Mouse (Mus musculus): ENCODE results near the gene Olfr1410. TPM values are rescaled to one million over a fixed set of nuclear protein-coding genes. Genes with fewer than 3 reads are reported as not detected.
A peak's percentile ranks its signal among the peaks of the same experiment; 100 is the strongest.

The Olfr1410 gene
- polyA plus RNA-seq (2015; fragmentation: Nextera tagmentation; extraction: Ambion mirVana): not detected in 2 replicates

GRCm38 (mm10) chr1:92605482-92605881 lies at the start of gene Olfr1410:
Gene Olfr1410, plus strand, starts transcription at chr1:92605782.
- WGBS: 86% methylated on average over 1 of the region's 1 CpGs

GRCm38 (mm10) chr1:92571022-92571421 lies 34.6 kb upstream of the Olfr1410 start, which contains the start of gene Olfr1413:
Gene Olfr1413, plus strand, starts transcription at chr1:92571322.
- no peak within 1 kb of the TSS for H3K27ac ChIP-seq (ENCODE audit: low read length)
- 87% methylated on average over 3 of the region's 3 CpGs for WGBS

More at GRCm38 (mm10) chr1:92605482-92605881, at the start of gene Olfr1410:
- Histone ChIP-seq H3K27ac (ENCODE audit: low read length) (no peak within 1 kb of the TSS), H3K4me3 (ENCODE audit: low read length) (no peak within 1 kb of the TSS), H3K4me1 (ENCODE audit: control insufficient read depth, insufficient read depth, low read length) (no peaks in the 10 kb centered on the region), H3K9ac (ENCODE audit: low read depth, low read length) (no peak within 1 kb of the TSS), H3K9me3 (ENCODE audit: control insufficient read depth, low read length) (no peaks in the 10 kb centered on the region), H3K36me3 (ENCODE audit: control insufficient read depth, insufficient read depth, low read length) (no peaks in the 10 kb centered on the region), H3K27me3 (replicated peaks; ENCODE audit: control insufficient read depth, insufficient read depth, low read length) (no peaks in the 10 kb centered on the region; the same call in 1 of the 2 replicates), H3K4me2 (ENCODE audit: low read depth, low read length) (no peak within 1 kb of the TSS)
- no peak for ATAC-seq

GRCm38 (mm10) chr1:92585479-92585878 lies 20.1 kb upstream of the Olfr1410 start, which contains the start of gene Olfr1412:
Gene Olfr1412, plus strand, starts transcription at chr1:92585779.
- no peaks in the 10 kb centered on the region for H3K9me3 ChIP-seq (ENCODE audit: control insufficient read depth, low read length)
- H3K4me3 ChIP-seq (ENCODE audit: low read length): no peak within 1 kb of the TSS
- no peak within 1 kb of the TSS for H3K4me2 ChIP-seq (ENCODE audit: low read depth, low read length)
- H3K9ac ChIP-seq (ENCODE audit: low read depth, low read length): no peak within 1 kb of the TSS
- no peaks in the 10 kb centered on the region for H3K4me1 ChIP-seq (ENCODE audit: control insufficient read depth, insufficient read depth, low read length)
- no peaks in the 10 kb centered on the region for H3K27me3 ChIP-seq (replicated peaks; ENCODE audit: control insufficient read depth, insufficient read depth, low read length)
- no peaks in the 10 kb centered on the region for H3K36me3 ChIP-seq (ENCODE audit: control insufficient read depth, insufficient read depth, low read length)
- H3K27ac ChIP-seq (ENCODE audit: low read length): no peak within 1 kb of the TSS
- no peak for ATAC-seq
- WGBS: 88% methylated on average over 2 of the region's 2 CpGs

More at GRCm38 (mm10) chr1:92571022-92571421, 34.6 kb upstream of the Olfr1410 start, which contains the start of gene Olfr1413:
- Histone ChIP-seq H3K4me2 (ENCODE audit: low read depth, low read length) (no peak within 1 kb of the TSS), H3K4me1 (ENCODE audit: control insufficient read depth, insufficient read depth, low read length) (no peaks in the 10 kb centered on the region), H3K9ac (ENCODE audit: low read depth, low read length) (no peak within 1 kb of the TSS), H3K9me3 (ENCODE audit: control insufficient read depth, low read length) (no peaks in the 10 kb centered on the region), H3K4me3 (ENCODE audit: low read length) (no peak within 1 kb of the TSS), H3K36me3 (ENCODE audit: control insufficient read depth, insufficient read depth, low read length) (no peaks in the 10 kb centered on the region), H3K27me3 (replicated peaks; ENCODE audit: control insufficient read depth, insufficient read depth, low read length) (no peaks in the 10 kb centered on the region)
- ATAC-seq: no peak

GRCm38 (mm10) chr1:92594111-92594510 lies 11.5 kb upstream of the Olfr1410 start, which contains the start of gene Olfr1411:
Gene Olfr1411, plus strand, starts transcription at chr1:92594411.
- Histone ChIP-seq H3K9me3 (ENCODE audit: control insufficient read depth, low read length) (no peaks in the 10 kb centered on the region), H3K4me2 (ENCODE audit: low read depth, low read length) (no peak within 1 kb of the TSS), H3K4me3 (ENCODE audit: low read length) (no peak within 1 kb of the TSS), H3K9ac (ENCODE audit: low read depth, low read length) (no peak within 1 kb of the TSS), H3K27ac (ENCODE audit: low read length) (no peak within 1 kb of the TSS), H3K4me1 (ENCODE audit: control insufficient read depth, insufficient read depth, low read length) (no peaks in the 10 kb centered on the region), H3K27me3 (replicated peaks; ENCODE audit: control insufficient read depth, insufficient read depth, low read length) (no peaks in the 10 kb centered on the region), H3K36me3 (ENCODE audit: control insufficient read depth, insufficient read depth, low read length) (no peaks in the 10 kb centered on the region)
- no peak for ATAC-seq

- peak; percentile 65; the same call in 1 of the 2 replicates for ATAC-seq
- 65% methylated on average over 3 of the region's 3 CpGs for WGBS
- no peaks in the 10 kb centered on the region for H3K9me3 ChIP-seq (ENCODE audit: control insufficient read depth, low read length)
- no peak overlapping the region for H3K4me3 ChIP-seq (ENCODE audit: low read length)
- H3K36me3 ChIP-seq (ENCODE audit: control insufficient read depth, insufficient read depth, low read length): no peaks in the 10 kb centered on the region
- H3K4me2 ChIP-seq (ENCODE audit: low read depth, low read length): no peak overlapping the region
- H3K27me3 ChIP-seq (replicated peaks; ENCODE audit: control insufficient read depth, insufficient read depth, low read length): no peaks in the 10 kb centered on the region
- no peak overlapping the region for H3K27ac ChIP-seq (ENCODE audit: low read length)
- H3K9ac ChIP-seq (ENCODE audit: low read depth, low read length): no peak overlapping the region
- no peaks in the 10 kb centered on the region for H3K4me1 ChIP-seq (ENCODE audit: control insufficient read depth, insufficient read depth, low read length)
Measured at GRCm38 (mm10) chr1:92596019-92596418, 9.6 kb upstream of the Olfr1410 start.

- Histone ChIP-seq H3K4me1 (ENCODE audit: control insufficient read depth, insufficient read depth, low read length) (no peaks in the 10 kb centered on the region), H3K36me3 (ENCODE audit: control insufficient read depth, insufficient read depth, low read length) (no peaks in the 10 kb centered on the region), H3K4me3 (ENCODE audit: low read length) (no peak overlapping the region), H3K9ac (ENCODE audit: low read depth, low read length) (no peak overlapping the region), H3K9me3 (ENCODE audit: control insufficient read depth, low read length) (no peaks in the 10 kb centered on the region), H3K27ac (ENCODE audit: low read length) (no peak overlapping the region), H3K27me3 (replicated peaks; ENCODE audit: control insufficient read depth, insufficient read depth, low read length) (no peaks in the 10 kb centered on the region; the same call in 1 of the 2 replicates), H3K4me2 (ENCODE audit: low read depth, low read length) (no peak overlapping the region)
- no peak for ATAC-seq
- WGBS: 78% methylated on average over 4 of the region's 4 CpGs
Measured at GRCm38 (mm10) chr1:92607711-92608110, 2.1 kb downstream of the Olfr1410 start.

GRCm38 (mm10) chr1:92611008-92611407 lies 5.4 kb downstream of the Olfr1410 start:
- 5% methylated on average over 5 of the region's 5 CpGs for WGBS
- H3K4me2 ChIP-seq (ENCODE audit: low read depth, low read length): no peak overlapping the region
- no peaks in the 10 kb centered on the region for H3K36me3 ChIP-seq (ENCODE audit: control insufficient read depth, insufficient read depth, low read length)
- H3K27ac ChIP-seq (ENCODE audit: low read length): no peak overlapping the region
- no peaks in the 10 kb centered on the region; the same call in 1 of the 2 replicates for H3K27me3 ChIP-seq (replicated peaks; ENCODE audit: control insufficient read depth, insufficient read depth, low read length)
- H3K4me1 ChIP-seq (ENCODE audit: control insufficient read depth, insufficient read depth, low read length): no peaks in the 10 kb centered on the region
- H3K9ac ChIP-seq (ENCODE audit: low read depth, low read length): no peak overlapping the region
- no peak overlapping the region for H3K4me3 ChIP-seq (ENCODE audit: low read length)
- ATAC-seq: no peak
- no peaks in the 10 kb centered on the region for H3K9me3 ChIP-seq (ENCODE audit: control insufficient read depth, low read length)

GRCm38 (mm10) chr1:92613175-92613574 lies 7.6 kb downstream of the Olfr1410 start:
- Histone ChIP-seq H3K9ac (ENCODE audit: low read depth, low read length) (no peak overlapping the region), H3K9me3 (ENCODE audit: control insufficient read depth, low read length) (no peaks in the 10 kb centered on the region), H3K27me3 (replicated peaks; ENCODE audit: control insufficient read depth, insufficient read depth, low read length) (no peaks in the 10 kb centered on the region), H3K27ac (ENCODE audit: low read length) (no peak overlapping the region), H3K4me3 (ENCODE audit: low read length) (no peak overlapping the region), H3K4me1 (ENCODE audit: control insufficient read depth, insufficient read depth, low read length) (no peaks in the 10 kb centered on the region), H3K4me2 (ENCODE audit: low read depth, low read length) (no peak overlapping the region), H3K36me3 (ENCODE audit: control insufficient read depth, insufficient read depth, low read length) (no peaks in the 10 kb centered on the region)
- 46% methylated on average over 4 of the region's 4 CpGs for WGBS
- no peak for ATAC-seq

- no peaks in the 10 kb centered on the region for H3K27me3 ChIP-seq (replicated peaks; ENCODE audit: control insufficient read depth, insufficient read depth, low read length)
- no peaks in the 10 kb centered on the region for H3K9me3 ChIP-seq (ENCODE audit: control insufficient read depth, low read length)
- H3K9ac ChIP-seq (ENCODE audit: low read depth, low read length): no peak overlapping the region
- 4% methylated on average over 1 of the region's 1 CpGs for WGBS
- no peak overlapping the region for H3K27ac ChIP-seq (ENCODE audit: low read length)
- no peak overlapping the region for H3K4me3 ChIP-seq (ENCODE audit: low read length)
- no peaks in the 10 kb centered on the region for H3K36me3 ChIP-seq (ENCODE audit: control insufficient read depth, insufficient read depth, low read length)
- no peak overlapping the region for H3K4me2 ChIP-seq (ENCODE audit: low read depth, low read length)
- no peak for ATAC-seq
- H3K4me1 ChIP-seq (ENCODE audit: control insufficient read depth, insufficient read depth, low read length): no peaks in the 10 kb centered on the region
Measured at GRCm38 (mm10) chr1:92614516-92614915, 8.9 kb downstream of the Olfr1410 start.

- no peaks in the 10 kb centered on the region for H3K27me3 ChIP-seq (replicated peaks; ENCODE audit: control insufficient read depth, insufficient read depth, low read length)
- no peak for ATAC-seq
- H3K27ac ChIP-seq (ENCODE audit: low read length): no peak overlapping the region
- H3K9ac ChIP-seq (ENCODE audit: low read depth, low read length): no peak overlapping the region
- H3K9me3 ChIP-seq (ENCODE audit: control insufficient read depth, low read length): no peaks in the 10 kb centered on the region
- H3K4me1 ChIP-seq (ENCODE audit: control insufficient read depth, insufficient read depth, low read length): no peaks in the 10 kb centered on the region
- H3K36me3 ChIP-seq (ENCODE audit: control insufficient read depth, insufficient read depth, low read length): no peaks in the 10 kb centered on the region
- 77% methylated on average over 1 of the region's 1 CpGs for WGBS
- H3K4me2 ChIP-seq (ENCODE audit: low read depth, low read length): no peak overlapping the region
- H3K4me3 ChIP-seq (ENCODE audit: low read length): no peak overlapping the region
Measured at GRCm38 (mm10) chr1:92616046-92616445, 10.5 kb downstream of the Olfr1410 start.
